Mouse (Mus musculus): ENCODE data around the gene Ankrd1. TPM values are rescaled to one million over a fixed set of nuclear protein-coding genes. Genes with fewer than 3 reads are reported as not detected.

Ankrd1 gene
- total and polyA plus RNA-seq, 3 experiments: 383 to 550 (median 466) TPM

- H3K27ac ChIP-seq: peak overlapping the region; percentile 88; the same call in 1 of the 2 replicates
- 50% methylated on average over 4 of the region's 4 CpGs for WGBS
- peaks cover 1% of the 10 kb centered on the region for H3K4me1 ChIP-seq (ENCODE audit: control insufficient read depth, insufficient read depth, low read length)
- no peak overlapping the region for H3K4me3 ChIP-seq
- H3K79me2 ChIP-seq (replicated peaks; ENCODE audit: control insufficient read depth, insufficient read depth, low read length): no peaks in the 10 kb centered on the region
- DNase-seq: no peak
- intact Hi-C loops (cut with DNase I): loop anchor here (5.0 kb wide), 1 partner anchor 97 kb away; no protein-coding TSS in a partner anchor
- TF ChIP-seq CTCF (IDR thresholded peaks at IDR 0.05) (no peak), POLR2A (IDR thresholded peaks at IDR 0.05; ENCODE audit: insufficient read depth, low read depth, low read length) (no peak), EP300 (IDR thresholded peaks at IDR 0.05; ENCODE audit: insufficient read depth, low read depth, low read length) (no peak)
- peaks cover 2% of the 10 kb centered on the region; the same call in 1 of the 2 replicates for H3K36me3 ChIP-seq (ENCODE audit: control insufficient read depth, insufficient read depth, low read length)
- H3K9ac ChIP-seq (ENCODE audit: low read depth, low read length): no peak overlapping the region
- no peaks in the 10 kb centered on the region for H3K27me3 ChIP-seq (ENCODE audit: control insufficient read depth, insufficient read depth, low read length)
Observed at GRCm38 (mm10) chr19:36165351-36165750, 45.5 kb upstream of the Ankrd1 start.

GRCm38 (mm10) chr19:36150241-36151007 lies 30.5 kb upstream of the Ankrd1 start:
- H3K36me3 ChIP-seq (ENCODE audit: control insufficient read depth, insufficient read depth, low read length): no peaks in the 10 kb centered on the region
- H3K9ac ChIP-seq (ENCODE audit: low read depth, low read length): no peak overlapping the region
- no peaks in the 10 kb centered on the region for H3K4me1 ChIP-seq (ENCODE audit: control insufficient read depth, insufficient read depth, low read length)
- intact Hi-C loops (cut with DNase I): no loop called here
- H3K79me2 ChIP-seq (replicated peaks; ENCODE audit: control insufficient read depth, insufficient read depth, low read length): no peaks in the 10 kb centered on the region
- WGBS: 72% methylated on average over 4 of the region's 4 CpGs
- H3K4me3 ChIP-seq: no peak overlapping the region
- no peaks in the 10 kb centered on the region for H3K27me3 ChIP-seq (ENCODE audit: control insufficient read depth, insufficient read depth, low read length)
- no peak overlapping the region for H3K27ac ChIP-seq
- DNase-seq: no peak
- TF ChIP-seq CTCF (IDR thresholded peaks at IDR 0.05) (no peak), POLR2A (IDR thresholded peaks at IDR 0.05; ENCODE audit: insufficient read depth, low read depth, low read length) (no peak)

DNA sequence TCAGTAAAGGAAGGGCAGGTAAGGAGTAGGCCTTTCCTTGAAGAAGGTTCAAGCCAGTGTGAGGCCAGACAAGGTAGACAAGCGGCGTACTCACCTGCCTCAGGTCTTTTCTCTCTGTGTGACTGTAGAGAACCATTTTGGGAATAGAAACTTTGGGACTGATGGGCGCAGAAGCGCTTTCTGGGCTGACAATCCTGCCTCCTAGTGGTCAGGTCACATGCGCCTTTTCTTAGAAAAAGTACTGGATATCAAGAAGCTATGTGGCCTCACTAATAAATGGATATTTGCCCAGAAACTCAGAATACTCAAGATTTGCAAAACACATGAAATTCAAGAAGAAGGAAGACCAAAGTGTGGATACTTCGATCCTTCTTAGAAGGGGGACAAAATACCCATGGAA lies 28.7 kb upstream of the Ankrd1 start:
- DNase-seq: no peak
- TF ChIP-seq POLR2A (IDR thresholded peaks at IDR 0.05; ENCODE audit: insufficient read depth, low read depth, low read length) (no peak), EP300 (IDR thresholded peaks at IDR 0.05; ENCODE audit: insufficient read depth, low read depth, low read length) (no peak), CTCF (IDR thresholded peaks at IDR 0.05) (peak; percentile 30)
- no peak overlapping the region for H3K27ac ChIP-seq
- H3K4me3 ChIP-seq: no peak overlapping the region
- no peaks in the 10 kb centered on the region for H3K36me3 ChIP-seq (ENCODE audit: control insufficient read depth, insufficient read depth, low read length)
- 97% methylated on average over 6 of the region's 6 CpGs for WGBS
- no peaks in the 10 kb centered on the region for H3K79me2 ChIP-seq (replicated peaks; ENCODE audit: control insufficient read depth, insufficient read depth, low read length)
- no peaks in the 10 kb centered on the region for H3K4me1 ChIP-seq (ENCODE audit: control insufficient read depth, insufficient read depth, low read length)
- intact Hi-C loops (cut with DNase I): no loop called here
- no peaks in the 10 kb centered on the region for H3K27me3 ChIP-seq (ENCODE audit: control insufficient read depth, insufficient read depth, low read length)
- no peak overlapping the region for H3K9ac ChIP-seq (ENCODE audit: low read depth, low read length)

DNA sequence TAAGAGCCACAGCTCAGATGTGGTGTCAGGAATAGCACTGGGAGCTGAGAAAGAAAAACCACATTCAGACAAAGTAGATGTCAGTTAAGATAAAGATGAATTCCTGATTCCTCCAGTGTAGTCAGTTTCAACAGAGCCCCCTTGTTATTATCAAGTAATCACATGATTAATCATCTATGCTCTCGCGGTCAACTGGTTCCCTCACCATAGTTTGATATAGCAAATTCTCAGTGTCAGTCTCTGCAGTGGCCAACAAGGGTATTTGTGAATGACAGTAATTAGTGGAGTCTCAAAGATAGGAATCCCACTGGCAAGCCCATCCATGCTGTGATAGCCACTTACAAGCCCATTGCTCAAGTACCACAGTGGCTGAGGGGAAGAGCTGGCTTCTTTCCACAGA lies 23.7 kb upstream of the Ankrd1 start:
- 98% methylated on average over 2 of the region's 2 CpGs for WGBS
- H3K27ac ChIP-seq: no peak overlapping the region
- H3K4me3 ChIP-seq: no peak overlapping the region
- H3K27me3 ChIP-seq (ENCODE audit: control insufficient read depth, insufficient read depth, low read length): no peaks in the 10 kb centered on the region
- no peaks in the 10 kb centered on the region for H3K36me3 ChIP-seq (ENCODE audit: control insufficient read depth, insufficient read depth, low read length)
- intact Hi-C loops (cut with DNase I): no loop called here
- TF ChIP-seq POLR2A (IDR thresholded peaks at IDR 0.05; ENCODE audit: insufficient read depth, low read depth, low read length): no peak
- TF ChIP-seq EP300 (IDR thresholded peaks at IDR 0.05; ENCODE audit: insufficient read depth, low read depth, low read length): no peak
- TF ChIP-seq CTCF (IDR thresholded peaks at IDR 0.05): no peak
- no peak for DNase-seq
- no peak overlapping the region for H3K9ac ChIP-seq (ENCODE audit: low read depth, low read length)
- H3K79me2 ChIP-seq (replicated peaks; ENCODE audit: control insufficient read depth, insufficient read depth, low read length): no peaks in the 10 kb centered on the region
- no peaks in the 10 kb centered on the region for H3K4me1 ChIP-seq (ENCODE audit: control insufficient read depth, insufficient read depth, low read length)

GRCm38 (mm10) chr19:36133731-36134130 lies 13.8 kb upstream of the Ankrd1 start:
- no peak for DNase-seq
- TF ChIP-seq POLR2A (IDR thresholded peaks at IDR 0.05; ENCODE audit: insufficient read depth, low read depth, low read length) (no peak), EP300 (IDR thresholded peaks at IDR 0.05; ENCODE audit: insufficient read depth, low read depth, low read length) (no peak), CTCF (IDR thresholded peaks at IDR 0.05) (no peak)
- no peaks in the 10 kb centered on the region for H3K36me3 ChIP-seq (ENCODE audit: control insufficient read depth, insufficient read depth, low read length)
- 31% methylated on average over 5 of the region's 5 CpGs for WGBS
- H3K4me3 ChIP-seq: no peak overlapping the region
- no peaks in the 10 kb centered on the region for H3K79me2 ChIP-seq (replicated peaks; ENCODE audit: control insufficient read depth, insufficient read depth, low read length)
- no peak overlapping the region for H3K9ac ChIP-seq (ENCODE audit: low read depth, low read length)
- no peaks in the 10 kb centered on the region for H3K27me3 ChIP-seq (ENCODE audit: control insufficient read depth, insufficient read depth, low read length)
- no peak overlapping the region for H3K27ac ChIP-seq
- intact Hi-C loops (cut with DNase I): no loop called here
- peaks cover 1% of the 10 kb centered on the region for H3K4me1 ChIP-seq (ENCODE audit: control insufficient read depth, insufficient read depth, low read length)

GRCm38 (mm10) chr19:36133064-36133463 lies 13.2 kb upstream of the Ankrd1 start:
- no peak overlapping the region for H3K27ac ChIP-seq
- intact Hi-C loops (cut with DNase I): no loop called here
- WGBS: 90% methylated on average over 6 of the region's 6 CpGs
- no peak overlapping the region for H3K9ac ChIP-seq (ENCODE audit: low read depth, low read length)
- H3K4me3 ChIP-seq: no peak overlapping the region
- TF ChIP-seq POLR2A (IDR thresholded peaks at IDR 0.05; ENCODE audit: insufficient read depth, low read depth, low read length) (no peak), CTCF (IDR thresholded peaks at IDR 0.05) (no peak), EP300 (IDR thresholded peaks at IDR 0.05; ENCODE audit: insufficient read depth, low read depth, low read length) (no peak)
- no peaks in the 10 kb centered on the region for H3K27me3 ChIP-seq (ENCODE audit: control insufficient read depth, insufficient read depth, low read length)
- no peaks in the 10 kb centered on the region for H3K36me3 ChIP-seq (ENCODE audit: control insufficient read depth, insufficient read depth, low read length)
- peaks cover 1% of the 10 kb centered on the region for H3K4me1 ChIP-seq (ENCODE audit: control insufficient read depth, insufficient read depth, low read length)
- DNase-seq: no peak
- H3K79me2 ChIP-seq (replicated peaks; ENCODE audit: control insufficient read depth, insufficient read depth, low read length): no peaks in the 10 kb centered on the region

Measured in heart, adult 2 months (tissue).